Mouse (Mus musculus) adrenal gland, adult (tissue): ENCODE results near the gene Wdr63.
A peak's percentile ranks its signal among the peaks of the same experiment; 100 is the strongest.
"Not testable (repeated sequence)": the region's sequence is repeated elsewhere in the genome, so short reads cannot be mapped to it uniquely, and the experiment has no call there.

Source experiments
- DNase-seq, 2 experiments: peaks; one replicate each; pipeline ENCODE4 v3.0.0; 2022 to 2023; ENCODE audit warnings: low spot score in 1 of 2; ENCODE audit not compliant: inconsistent age in 2 of 2

The Wdr63 gene

GRCm38 (mm10) chr3:146014321-146014720 is 93.6 kb downstream of the Wdr63 start:
- DNase-seq, result no peak

GRCm38 (mm10) chr3:146013490-146013889 is 94.4 kb downstream of the Wdr63 start:
- DNase-seq, result no peak

GRCm38 (mm10) chr3:146011544-146012218 is 96.2 kb downstream of the Wdr63 start:
- no peak for DNase-seq

GRCm38 (mm10) chr3:146010751-146011150 is 97.2 kb downstream of the Wdr63 start:
- DNase-seq, result no peak

GRCm38 (mm10) chr3:146009859-146010645 is 97.9 kb downstream of the Wdr63 start:
- peak; percentile 43 to 70 for DNase-seq

- DNase-seq, result no peak
These were observed 100.1 kb downstream of the Wdr63 start for GRCm38 (mm10) chr3:146007872-146008271.

- DNase-seq, result no peak
These were observed 103.4 kb downstream of the Wdr63 start for GRCm38 (mm10) chr3:146004347-146005051.

GRCm38 (mm10) chr3:145996539-145996938 is 111.4 kb downstream of the Wdr63 start:
- DNase-seq, result not testable (repeated sequence)

GRCm38 (mm10) chr3:145995489-145995888 is 112.4 kb downstream of the Wdr63 start:
- DNase-seq, result peak; percentile 38 to 51

- no peak for DNase-seq
These were observed 114.3 kb downstream of the Wdr63 start for GRCm38 (mm10) chr3:145993481-145994201.

GRCm38 (mm10) chr3:145992796-145993195 is 115.1 kb downstream of the Wdr63 start:
- peak; percentile 67 to 88 for DNase-seq

GRCm38 (mm10) chr3:145991976-145992730 is 115.8 kb downstream of the Wdr63 start:
- peak in 1 of 2 experiments; percentile 30 for DNase-seq

- DNase-seq, result no peak
These were observed 116.8 kb downstream of the Wdr63 start for GRCm38 (mm10) chr3:145991130-145991529.
